Mouse (Mus musculus): ENCODE results near the gene Vps72. TPM values are rescaled to one million over a fixed set of nuclear protein-coding genes. Genes with fewer than 3 reads are reported as not detected.

Gene Vps72
- polyA plus RNA-seq (2015; fragmentation: Nextera tagmentation; extraction: Ambion mirVana): 92.5 and 96.6 TPM in 2 replicates

DNA sequence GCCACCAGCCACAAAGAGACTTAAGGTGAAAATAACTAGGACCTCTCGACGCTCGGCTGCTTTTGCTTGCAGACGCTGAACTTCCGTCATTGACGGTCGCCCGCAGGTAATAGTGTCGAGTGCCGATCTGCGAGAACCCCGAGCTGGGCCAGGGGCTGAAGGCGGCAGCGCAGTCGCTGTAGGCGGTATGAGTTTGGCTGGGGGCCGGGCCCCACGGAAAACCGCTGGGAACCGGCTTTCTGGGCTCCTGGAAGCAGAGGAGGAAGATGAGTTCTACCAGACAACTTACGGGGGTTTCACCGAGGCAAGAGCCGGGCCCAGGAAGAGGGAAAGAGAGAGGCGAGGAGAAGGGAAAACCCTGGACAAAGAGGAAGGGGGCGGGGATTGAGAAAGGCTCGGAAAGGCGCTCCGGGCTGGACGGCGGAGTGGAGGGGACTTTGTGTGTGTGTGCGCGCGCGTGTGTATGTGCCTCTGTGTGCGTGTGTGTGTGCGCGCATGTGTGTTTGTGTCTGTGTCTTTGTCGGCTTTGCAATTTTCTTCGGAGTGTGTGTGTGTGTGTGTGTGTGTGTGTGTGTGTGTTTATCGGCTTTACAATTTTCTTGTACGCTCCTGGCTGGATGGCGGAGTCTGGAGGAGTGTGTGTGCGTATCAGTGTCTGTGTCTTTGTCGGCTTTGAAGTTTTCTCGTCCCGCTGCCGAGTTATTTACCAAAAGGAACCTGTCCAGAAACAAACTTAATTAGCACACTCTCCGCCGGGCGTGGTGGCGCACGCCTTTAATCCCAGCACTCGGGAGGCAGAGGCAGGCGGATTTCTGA lies at the start of gene Vps72:
Gene Vps72 (plus strand): TSS at position 112 of the 816 bp plus-strand sequence.
- peaks cover 8% of the 10 kb centered on the region; the same call in 1 of the 2 replicates for H3K36me3 ChIP-seq (ENCODE audit: control insufficient read depth, insufficient read depth)
- H3K4me1 ChIP-seq (ENCODE audit: control insufficient read depth, insufficient read depth, low read length): peaks cover 8% of the 10 kb centered on the region
- peak within 1 kb of the TSS; percentile 99 for H3K27ac ChIP-seq (ENCODE audit: low read length)
- peak; percentile 69 for ATAC-seq (replicated peaks; ENCODE audit: extremely low read depth, insufficient read depth, low FRiP score)
- peak within 1 kb of the TSS; percentile 95 for H3K4me3 ChIP-seq (ENCODE audit: low read length)
- H3K27me3 ChIP-seq (ENCODE audit: control insufficient read depth, insufficient read depth, low read length): no peaks in the 10 kb centered on the region
- peak within 1 kb of the TSS; percentile 66 for H3K4me2 ChIP-seq (ENCODE audit: low read depth, low read length)
- no peaks in the 10 kb centered on the region for H3K9me3 ChIP-seq (replicated peaks; ENCODE audit: control insufficient read depth, low read length)
- WGBS: under 1% methylated on average over 53 of the region's 54 CpGs
- peak within 1 kb of the TSS; percentile 94 for H3K9ac ChIP-seq (ENCODE audit: low read length)

DNA sequence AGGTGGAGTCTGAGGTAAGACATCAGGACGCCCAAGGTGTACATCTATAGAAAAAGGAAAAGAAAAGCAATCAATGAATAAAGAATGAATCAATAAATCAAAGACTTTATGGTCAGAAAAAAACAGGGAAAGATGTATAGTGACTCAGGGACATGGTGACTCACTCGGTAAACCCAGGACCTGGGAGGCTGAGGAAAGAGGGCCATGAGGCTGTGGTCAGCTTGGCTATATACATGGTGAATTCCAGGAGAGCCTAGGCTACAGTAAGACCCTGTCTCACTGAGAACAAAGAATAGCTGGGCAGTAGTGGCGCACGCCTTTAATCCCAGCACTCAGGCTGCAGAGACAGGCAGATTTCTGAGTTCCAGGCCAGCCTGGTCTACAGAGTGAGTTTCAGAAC lies 47.1 kb upstream of the Vps72 start:
- no peak overlapping the region for H3K27ac ChIP-seq (ENCODE audit: low read length)
- H3K36me3 ChIP-seq (ENCODE audit: control insufficient read depth, insufficient read depth): peaks cover 83% of the 10 kb centered on the region
- no peak overlapping the region for H3K4me3 ChIP-seq (ENCODE audit: low read length)
- no peak for ATAC-seq (replicated peaks; ENCODE audit: extremely low read depth, insufficient read depth, low FRiP score)
- no peak overlapping the region for H3K9ac ChIP-seq (ENCODE audit: low read length)
- no peaks in the 10 kb centered on the region for H3K27me3 ChIP-seq (ENCODE audit: control insufficient read depth, insufficient read depth, low read length)
- WGBS: 93% methylated on average over 4 of the region's 4 CpGs
- no peaks in the 10 kb centered on the region for H3K4me1 ChIP-seq (ENCODE audit: control insufficient read depth, insufficient read depth, low read length)
- H3K9me3 ChIP-seq (replicated peaks; ENCODE audit: control insufficient read depth, low read length): no peaks in the 10 kb centered on the region
- H3K4me2 ChIP-seq (ENCODE audit: low read depth, low read length): no peak overlapping the region

DNA sequence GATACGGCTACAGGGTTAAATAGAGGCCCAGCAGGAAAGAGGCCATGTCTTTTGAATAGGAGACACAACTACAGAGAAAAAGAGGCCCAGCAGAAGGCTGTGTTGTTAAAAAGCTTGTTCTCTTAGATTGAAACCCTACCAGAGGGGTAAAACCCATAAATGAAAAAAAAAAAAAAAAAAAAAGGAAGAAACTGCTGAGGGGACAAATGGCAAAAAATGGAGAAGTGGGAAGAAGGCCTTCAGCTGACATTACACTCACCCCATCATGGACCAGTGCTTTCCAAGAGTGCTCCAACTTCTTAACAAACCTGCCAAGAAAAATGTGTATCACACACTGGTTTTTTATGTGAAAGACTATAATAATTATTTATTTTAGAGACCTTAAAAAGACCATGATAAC lies 45.3 kb upstream of the Vps72 start:
- Histone ChIP-seq H3K36me3 (ENCODE audit: control insufficient read depth, insufficient read depth) (peaks cover 78% of the 10 kb centered on the region), H3K27ac (ENCODE audit: low read length) (no peak overlapping the region), H3K27me3 (ENCODE audit: control insufficient read depth, insufficient read depth, low read length) (no peaks in the 10 kb centered on the region), H3K4me3 (ENCODE audit: low read length) (no peak overlapping the region), H3K4me2 (ENCODE audit: low read depth, low read length) (no peak overlapping the region), H3K9ac (ENCODE audit: low read length) (no peak overlapping the region), H3K4me1 (ENCODE audit: control insufficient read depth, insufficient read depth, low read length) (no peaks in the 10 kb centered on the region), H3K9me3 (replicated peaks; ENCODE audit: control insufficient read depth, low read length) (no peaks in the 10 kb centered on the region)
- WGBS: 93% methylated on average over 1 of the region's 1 CpGs
- no peak for ATAC-seq (replicated peaks; ENCODE audit: extremely low read depth, insufficient read depth, low FRiP score)

DNA sequence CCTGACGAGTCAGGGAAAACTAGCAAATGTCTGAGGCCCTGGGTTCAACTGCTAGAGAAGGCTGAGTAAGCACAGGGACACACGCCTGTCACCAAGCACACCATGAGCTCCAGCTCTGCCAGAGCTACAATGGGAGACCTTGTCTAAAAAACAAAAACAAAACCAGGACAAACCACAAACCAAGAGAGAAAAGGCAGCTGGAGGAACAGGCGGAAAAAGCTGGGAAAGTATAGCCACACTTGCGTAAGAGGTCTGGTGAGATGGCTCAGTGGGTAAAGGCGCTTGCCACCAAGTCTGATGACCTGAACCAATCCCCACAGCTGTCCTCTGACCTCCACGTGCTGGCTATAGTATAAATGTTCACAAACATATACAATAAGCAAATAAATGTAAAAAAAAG lies 44.7 kb upstream of the Vps72 start:
- ATAC-seq (replicated peaks; ENCODE audit: extremely low read depth, insufficient read depth, low FRiP score): no peak
- Histone ChIP-seq H3K9ac (ENCODE audit: low read length) (no peak overlapping the region), H3K27ac (ENCODE audit: low read length) (no peak overlapping the region), H3K4me1 (ENCODE audit: control insufficient read depth, insufficient read depth, low read length) (no peaks in the 10 kb centered on the region), H3K27me3 (ENCODE audit: control insufficient read depth, insufficient read depth, low read length) (no peaks in the 10 kb centered on the region), H3K4me3 (ENCODE audit: low read length) (no peak overlapping the region), H3K36me3 (ENCODE audit: control insufficient read depth, insufficient read depth) (peaks cover 79% of the 10 kb centered on the region), H3K4me2 (ENCODE audit: low read depth, low read length) (no peak overlapping the region), H3K9me3 (replicated peaks; ENCODE audit: control insufficient read depth, low read length) (no peaks in the 10 kb centered on the region)
- 84% methylated on average over 6 of the region's 6 CpGs for WGBS

DNA sequence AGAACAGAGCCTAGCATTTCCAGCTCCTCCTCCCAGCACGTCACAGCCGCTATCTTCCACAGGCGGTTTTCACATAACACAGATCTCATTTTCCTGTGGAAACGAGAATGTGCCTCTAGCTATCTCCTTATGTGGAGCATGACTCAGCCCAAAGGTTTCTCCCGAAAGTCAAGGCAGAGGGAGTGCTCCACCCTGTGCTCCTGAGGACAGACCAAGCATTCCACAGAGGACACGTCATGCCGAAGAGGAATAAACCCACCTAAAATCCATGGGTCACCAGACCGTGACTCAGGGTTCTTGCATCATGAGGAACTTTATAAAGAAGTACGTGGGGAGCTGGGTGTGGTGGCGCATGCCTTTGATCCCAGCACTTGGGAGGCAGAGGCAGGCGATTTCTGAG lies 44.3 kb upstream of the Vps72 start:
- 64% methylated on average over 11 of the region's 11 CpGs for WGBS
- 0 out of 2 replicates have a peak, but pooled peaks have one; percentile 10 for ATAC-seq (replicated peaks; ENCODE audit: extremely low read depth, insufficient read depth, low FRiP score)

DNA sequence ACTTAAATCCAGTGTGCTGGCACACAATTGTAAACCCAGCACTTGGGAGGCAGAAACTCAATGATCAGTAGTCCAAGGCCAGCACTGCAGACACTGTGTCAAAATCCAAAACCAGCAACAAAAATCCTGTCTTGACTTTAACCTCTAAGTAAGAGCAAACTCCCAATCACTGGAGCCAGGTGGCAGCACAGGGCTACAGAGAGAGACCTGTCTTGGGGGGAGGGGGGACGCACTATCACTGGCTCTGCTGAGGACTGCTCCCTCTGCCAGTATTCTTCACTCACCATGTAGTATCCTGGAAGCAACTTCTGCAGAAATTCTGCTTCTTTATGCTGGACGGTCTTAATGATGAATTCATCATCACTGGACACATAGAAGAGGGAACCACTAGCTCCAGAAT lies 39.2 kb upstream of the Vps72 start:
- H3K4me2 ChIP-seq (ENCODE audit: low read depth, low read length): no peak overlapping the region
- 90% methylated on average over 2 of the region's 2 CpGs for WGBS
- H3K27me3 ChIP-seq (ENCODE audit: control insufficient read depth, insufficient read depth, low read length): no peaks in the 10 kb centered on the region
- no peaks in the 10 kb centered on the region for H3K9me3 ChIP-seq (replicated peaks; ENCODE audit: control insufficient read depth, low read length)
- H3K4me3 ChIP-seq (ENCODE audit: low read length): no peak overlapping the region
- no peaks in the 10 kb centered on the region for H3K4me1 ChIP-seq (ENCODE audit: control insufficient read depth, insufficient read depth, low read length)
- no peak overlapping the region for H3K27ac ChIP-seq (ENCODE audit: low read length)
- no peak overlapping the region for H3K9ac ChIP-seq (ENCODE audit: low read length)
- no peak for ATAC-seq (replicated peaks; ENCODE audit: extremely low read depth, insufficient read depth, low FRiP score)
- H3K36me3 ChIP-seq (ENCODE audit: control insufficient read depth, insufficient read depth): peaks cover 51% of the 10 kb centered on the region

More for the DNA sequence above, 44.3 kb upstream of the Vps72 start:
- no peak overlapping the region for H3K4me2 ChIP-seq (ENCODE audit: low read depth, low read length)
- no peak overlapping the region for H3K4me3 ChIP-seq (ENCODE audit: low read length)
- H3K9me3 ChIP-seq (replicated peaks; ENCODE audit: control insufficient read depth, low read length): no peaks in the 10 kb centered on the region
- H3K9ac ChIP-seq (ENCODE audit: low read length): no peak overlapping the region
- no peak overlapping the region for H3K27ac ChIP-seq (ENCODE audit: low read length)
- H3K4me1 ChIP-seq (ENCODE audit: control insufficient read depth, insufficient read depth, low read length): no peaks in the 10 kb centered on the region
- H3K36me3 ChIP-seq (ENCODE audit: control insufficient read depth, insufficient read depth): peaks cover 80% of the 10 kb centered on the region
- H3K27me3 ChIP-seq (ENCODE audit: control insufficient read depth, insufficient read depth, low read length): no peaks in the 10 kb centered on the region

DNA sequence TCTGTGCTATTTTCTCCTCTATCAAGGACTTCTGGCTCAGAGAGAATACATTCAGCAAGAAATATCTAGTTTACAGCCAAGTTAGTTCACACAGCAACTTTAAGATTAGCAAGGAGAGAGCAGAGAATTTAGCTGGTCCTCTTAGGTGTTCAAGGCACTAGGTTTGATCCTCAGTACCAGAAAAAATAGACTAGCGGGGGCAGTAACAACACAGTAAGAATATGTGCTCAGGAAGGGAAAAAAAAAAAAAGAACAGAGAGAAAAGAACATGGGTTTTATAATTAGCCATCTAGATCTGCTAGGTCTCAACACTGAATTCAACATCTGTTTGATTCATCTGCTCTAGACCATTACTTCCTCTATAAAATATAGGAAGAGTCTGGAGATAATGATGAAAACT lies 22.8 kb upstream of the Vps72 start:
- ATAC-seq (replicated peaks; ENCODE audit: extremely low read depth, insufficient read depth, low FRiP score): no peak
- Histone ChIP-seq H3K27ac (ENCODE audit: low read length) (no peak overlapping the region), H3K4me3 (ENCODE audit: low read length) (no peak overlapping the region), H3K4me2 (ENCODE audit: low read depth, low read length) (no peak overlapping the region), H3K36me3 (ENCODE audit: control insufficient read depth, insufficient read depth) (no peaks in the 10 kb centered on the region), H3K4me1 (ENCODE audit: control insufficient read depth, insufficient read depth, low read length) (no peaks in the 10 kb centered on the region; the same call in 1 of the 2 replicates), H3K9ac (ENCODE audit: low read length) (no peak overlapping the region), H3K9me3 (replicated peaks; ENCODE audit: control insufficient read depth, low read length) (no peaks in the 10 kb centered on the region), H3K27me3 (ENCODE audit: control insufficient read depth, insufficient read depth, low read length) (no peaks in the 10 kb centered on the region)
- 100% methylated on average over 1 of the region's 1 CpGs for WGBS

DNA sequence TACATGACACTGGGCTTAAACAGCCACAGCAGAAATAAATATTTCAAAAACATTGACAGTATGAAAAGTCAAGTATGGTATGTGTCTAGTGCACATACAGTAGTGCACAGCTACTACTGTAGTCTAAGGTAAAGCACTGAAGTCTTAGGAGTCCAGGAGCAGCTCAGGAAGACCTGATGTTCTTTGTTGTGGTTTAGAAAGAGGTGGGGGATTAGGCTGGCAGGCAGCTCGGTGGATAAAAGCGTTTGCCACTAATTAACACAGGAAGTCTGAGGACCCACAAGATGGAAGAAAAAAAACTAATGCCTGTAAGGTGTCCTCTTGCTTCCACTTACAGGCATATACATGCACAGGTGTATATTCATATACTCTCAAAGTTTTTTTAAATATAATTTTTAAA lies 10.0 kb upstream of the Vps72 start:
- Histone ChIP-seq H3K4me2 (ENCODE audit: low read depth, low read length) (no peak overlapping the region), H3K27me3 (ENCODE audit: control insufficient read depth, insufficient read depth, low read length) (no peaks in the 10 kb centered on the region), H3K4me3 (ENCODE audit: low read length) (no peak overlapping the region), H3K4me1 (ENCODE audit: control insufficient read depth, insufficient read depth, low read length) (peaks cover 20% of the 10 kb centered on the region), H3K9me3 (replicated peaks; ENCODE audit: control insufficient read depth, low read length) (no peaks in the 10 kb centered on the region), H3K36me3 (ENCODE audit: control insufficient read depth, insufficient read depth) (peaks cover 6% of the 10 kb centered on the region), H3K27ac (ENCODE audit: low read length) (no peak overlapping the region), H3K9ac (ENCODE audit: low read length) (no peak overlapping the region)
- 26% methylated on average over 2 of the region's 2 CpGs for WGBS
- no peak for ATAC-seq (replicated peaks; ENCODE audit: extremely low read depth, insufficient read depth, low FRiP score)

DNA sequence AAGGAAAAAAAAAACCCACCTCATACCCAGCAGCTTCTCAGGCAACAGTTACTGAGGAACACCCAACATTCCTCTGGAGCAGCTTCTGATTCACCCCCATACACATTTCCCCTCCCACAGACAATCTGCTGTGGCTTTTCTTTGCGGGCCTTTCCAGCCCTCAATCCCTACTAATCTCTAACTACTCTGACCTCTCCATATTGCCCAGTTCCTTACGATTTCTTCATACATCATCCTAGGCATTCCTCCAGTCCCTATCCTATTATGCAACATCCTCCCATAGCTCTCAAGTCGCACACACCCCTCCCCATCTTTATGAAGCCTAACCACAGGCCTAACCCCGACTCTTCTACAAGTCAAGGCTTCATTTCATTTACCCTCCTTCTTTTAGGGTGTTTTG lies 5.7 kb upstream of the Vps72 start:
- Histone ChIP-seq H3K27me3 (ENCODE audit: control insufficient read depth, insufficient read depth, low read length) (no peaks in the 10 kb centered on the region), H3K4me2 (ENCODE audit: low read depth, low read length) (peak overlapping the region; percentile 95), H3K9ac (ENCODE audit: low read length) (peak overlapping the region; percentile 86), H3K4me3 (ENCODE audit: low read length) (peak overlapping the region; percentile 88), H3K4me1 (ENCODE audit: control insufficient read depth, insufficient read depth, low read length) (peaks cover 12% of the 10 kb centered on the region), H3K36me3 (ENCODE audit: control insufficient read depth, insufficient read depth) (no peaks in the 10 kb centered on the region), H3K9me3 (replicated peaks; ENCODE audit: control insufficient read depth, low read length) (no peaks in the 10 kb centered on the region), H3K27ac (ENCODE audit: low read length) (peak overlapping the region; percentile 88)
- WGBS: 15% methylated on average over 4 of the region's 4 CpGs
- ATAC-seq (replicated peaks; ENCODE audit: extremely low read depth, insufficient read depth, low FRiP score): no peak
